Mouse (Mus musculus): ENCODE measurements around the gene Hoxd11. TPM values are rescaled to one million over a fixed set of nuclear protein-coding genes. Genes with fewer than 3 reads are reported as not detected.

Hoxd11 gene
- polyA plus RNA-seq, 1 experiment from 2014 or later = 23.8 TPM

- no peak for DNase-seq (ENCODE audit: low spot score)
- peak; percentile 62; the same call in 1 of the 2 replicates for ATAC-seq (replicated peaks; ENCODE audit: low FRiP score, low read depth)
- Histone ChIP-seq H3K4me3 (replicated peaks; ENCODE audit: low read depth, low read length) (peak overlapping the region; percentile 73), H3K4me2 (ENCODE audit: low read length) (peak overlapping the region; percentile 81), H3K9ac (ENCODE audit: low read depth, low read length) (peak overlapping the region; percentile 92), H3K27ac (peak overlapping the region; percentile 96), H3K4me1 (replicated peaks; ENCODE audit: insufficient read depth, low read length) (peaks cover 31% of the 10 kb centered on the region), H3K36me3 (ENCODE audit: insufficient read depth, low read length) (no peaks in the 10 kb centered on the region), H3K9me3 (replicated peaks; ENCODE audit: low read length) (no peaks in the 10 kb centered on the region), H3K27me3 (ENCODE audit: insufficient read depth, low read length) (no peaks in the 10 kb centered on the region)
- WGBS = 3% methylated on average over 14 of the region's 14 CpGs
- no peak for TF ChIP-seq CTCF (IDR thresholded peaks at IDR 0.05; ENCODE audit: low read depth)
Observed at GRCm38 (mm10) chr2:74714881-74715280, 35.5 kb downstream of the Hoxd11 start.

- ATAC-seq (replicated peaks; ENCODE audit: low FRiP score, low read depth) (peak; percentile 77), DNase-seq (ENCODE audit: low spot score) (peak; percentile 94)
- Histone ChIP-seq H3K9me3 (replicated peaks; ENCODE audit: low read length) (no peaks in the 10 kb centered on the region), H3K36me3 (ENCODE audit: insufficient read depth, low read length) (no peaks in the 10 kb centered on the region), H3K4me3 (replicated peaks; ENCODE audit: low read depth, low read length) (peak overlapping the region; percentile 73), H3K27me3 (ENCODE audit: insufficient read depth, low read length) (no peaks in the 10 kb centered on the region), H3K27ac (peak overlapping the region; percentile 36; the same call in 1 of the 2 replicates), H3K4me2 (ENCODE audit: low read length) (peak overlapping the region; percentile 81), H3K9ac (ENCODE audit: low read depth, low read length) (0 out of 2 replicates have a peak overlapping the region, but pooled peaks have one; percentile 42), H3K4me1 (replicated peaks; ENCODE audit: insufficient read depth, low read length) (peaks cover 32% of the 10 kb centered on the region)
- 4% methylated on average over 26 of the region's 26 CpGs for WGBS
- peak; percentile 98 for TF ChIP-seq CTCF (IDR thresholded peaks at IDR 0.05; ENCODE audit: low read depth)
Observed at GRCm38 (mm10) chr2:74715504-74716241, 36.3 kb downstream of the Hoxd11 start.

- 29% methylated on average over 2 of the region's 2 CpGs for WGBS
- no peaks in the 10 kb centered on the region for H3K27me3 ChIP-seq (ENCODE audit: insufficient read depth, low read length)
- no peak for TF ChIP-seq CTCF (IDR thresholded peaks at IDR 0.05; ENCODE audit: low read depth)
- no peak overlapping the region for H3K4me2 ChIP-seq (ENCODE audit: low read length)
- DNase-seq (ENCODE audit: low spot score) (no peak), ATAC-seq (replicated peaks; ENCODE audit: low FRiP score, low read depth) (no peak)
- no peak overlapping the region for H3K4me3 ChIP-seq (replicated peaks; ENCODE audit: low read depth, low read length)
- no peak overlapping the region for H3K27ac ChIP-seq
- peaks cover 45% of the 10 kb centered on the region for H3K4me1 ChIP-seq (replicated peaks; ENCODE audit: insufficient read depth, low read length)
- H3K9ac ChIP-seq (ENCODE audit: low read depth, low read length) = no peak overlapping the region
- H3K9me3 ChIP-seq (replicated peaks; ENCODE audit: low read length) = no peaks in the 10 kb centered on the region
- no peaks in the 10 kb centered on the region for H3K36me3 ChIP-seq (ENCODE audit: insufficient read depth, low read length)
Observed at GRCm38 (mm10) chr2:74720384-74720783, 41.0 kb downstream of the Hoxd11 start.

- Histone ChIP-seq H3K36me3 (ENCODE audit: insufficient read depth, low read length) (no peaks in the 10 kb centered on the region), H3K27ac (peak overlapping the region; percentile 39; the same call in 1 of the 2 replicates), H3K27me3 (ENCODE audit: insufficient read depth, low read length) (no peaks in the 10 kb centered on the region), H3K4me3 (replicated peaks; ENCODE audit: low read depth, low read length) (0 out of 2 replicates have a peak overlapping the region, but pooled peaks have one; percentile 8), H3K9me3 (replicated peaks; ENCODE audit: low read length) (no peaks in the 10 kb centered on the region), H3K9ac (ENCODE audit: low read depth, low read length) (0 out of 2 replicates have a peak overlapping the region, but pooled peaks have one; percentile 27), H3K4me1 (replicated peaks; ENCODE audit: insufficient read depth, low read length) (peaks cover 40% of the 10 kb centered on the region), H3K4me2 (ENCODE audit: low read length) (peak overlapping the region; percentile 65)
- no peak for DNase-seq (ENCODE audit: low spot score)
- no peak for ATAC-seq (replicated peaks; ENCODE audit: low FRiP score, low read depth)
- TF ChIP-seq CTCF (IDR thresholded peaks at IDR 0.05; ENCODE audit: low read depth) = no peak
- WGBS = 39% methylated on average over 5 of the region's 5 CpGs
Observed at GRCm38 (mm10) chr2:74720955-74721491, 41.7 kb downstream of the Hoxd11 start.

- H3K9ac ChIP-seq (ENCODE audit: low read depth, low read length) = no peak overlapping the region
Observed at GRCm38 (mm10) chr2:74721882-74722281, 42.5 kb downstream of the Hoxd11 start.

GRCm38 (mm10) chr2:74722949-74723348, 43.6 kb downstream of the Hoxd11 start:
- ATAC-seq (replicated peaks; ENCODE audit: low FRiP score, low read depth) (no peak), DNase-seq (ENCODE audit: low spot score) (no peak)
- 46% methylated on average over 8 of the region's 8 CpGs for WGBS
- Histone ChIP-seq H3K4me3 (replicated peaks; ENCODE audit: low read depth, low read length) (peak overlapping the region; percentile 22), H3K27ac (peak overlapping the region; percentile 63), H3K36me3 (ENCODE audit: insufficient read depth, low read length) (no peaks in the 10 kb centered on the region), H3K9me3 (replicated peaks; ENCODE audit: low read length) (no peaks in the 10 kb centered on the region), H3K9ac (ENCODE audit: low read depth, low read length) (0 out of 2 replicates have a peak overlapping the region, but pooled peaks have one; percentile 35), H3K27me3 (ENCODE audit: insufficient read depth, low read length) (no peaks in the 10 kb centered on the region), H3K4me2 (ENCODE audit: low read length) (peak overlapping the region; percentile 65), H3K4me1 (replicated peaks; ENCODE audit: insufficient read depth, low read length) (peaks cover 50% of the 10 kb centered on the region)
- no peak for TF ChIP-seq CTCF (IDR thresholded peaks at IDR 0.05; ENCODE audit: low read depth)

More at GRCm38 (mm10) chr2:74721882-74722281, 42.5 kb downstream of the Hoxd11 start:
- no peaks in the 10 kb centered on the region for H3K27me3 ChIP-seq (ENCODE audit: insufficient read depth, low read length)
- peaks cover 45% of the 10 kb centered on the region for H3K4me1 ChIP-seq (replicated peaks; ENCODE audit: insufficient read depth, low read length)
- H3K9me3 ChIP-seq (replicated peaks; ENCODE audit: low read length) = no peaks in the 10 kb centered on the region
- H3K4me2 ChIP-seq (ENCODE audit: low read length) = peak overlapping the region; percentile 65
- TF ChIP-seq CTCF (IDR thresholded peaks at IDR 0.05; ENCODE audit: low read depth) = no peak
- 11% methylated on average over 6 of the region's 6 CpGs for WGBS
- ATAC-seq (replicated peaks; ENCODE audit: low FRiP score, low read depth) = no peak
- H3K4me3 ChIP-seq (replicated peaks; ENCODE audit: low read depth, low read length) = peak overlapping the region; percentile 8
- peak overlapping the region; percentile 15; the same call in 1 of the 2 replicates for H3K27ac ChIP-seq
- peak; percentile 90 for DNase-seq (ENCODE audit: low spot score)
- no peaks in the 10 kb centered on the region for H3K36me3 ChIP-seq (ENCODE audit: insufficient read depth, low read length)

All from kidney, postnatal 0 days (tissue).